Mouse (Mus musculus): ENCODE data around the gene Erbin.

- TF ChIP-seq CEBPB (IDR thresholded peaks at IDR 0.05; ENCODE audit: insufficient read depth, poor library complexity, severe bottlenecking) (no peak), E2F4 (IDR thresholded peaks at IDR 0.05; ENCODE audit: insufficient read depth) (no peak), TCF12 (IDR thresholded peaks at IDR 0.05; ENCODE audit: insufficient read depth, poor library complexity, severe bottlenecking) (no peak), POLR2A (IDR thresholded peaks at IDR 0.05; ENCODE audit: insufficient read length, low read depth) (no peak), REST (IDR thresholded peaks at IDR 0.05; ENCODE audit: insufficient read depth, insufficient read length) (no peak), POLR2AphosphoS2 (IDR thresholded peaks at IDR 0.05; ENCODE audit: insufficient read length, low read depth) (no peak), MYOD1 (IDR thresholded peaks at IDR 0.05; ENCODE audit: control insufficient read depth in 1 of 3, insufficient read length in 2 of 3, low read depth in 2 of 3) (no peak), MAX (IDR thresholded peaks at IDR 0.05; ENCODE audit: low read depth) (no peak), USF1 (IDR thresholded peaks at IDR 0.05; ENCODE audit: low read depth) (no peak), SRF (IDR thresholded peaks at IDR 0.05; ENCODE audit: control insufficient read depth, insufficient read length, low read depth) (no peak)
Observed at GRCm38 (mm10) chr13:103912351-103912750, 8.0 kb downstream of the Erbin start.
